In the genomic region with DNA sequence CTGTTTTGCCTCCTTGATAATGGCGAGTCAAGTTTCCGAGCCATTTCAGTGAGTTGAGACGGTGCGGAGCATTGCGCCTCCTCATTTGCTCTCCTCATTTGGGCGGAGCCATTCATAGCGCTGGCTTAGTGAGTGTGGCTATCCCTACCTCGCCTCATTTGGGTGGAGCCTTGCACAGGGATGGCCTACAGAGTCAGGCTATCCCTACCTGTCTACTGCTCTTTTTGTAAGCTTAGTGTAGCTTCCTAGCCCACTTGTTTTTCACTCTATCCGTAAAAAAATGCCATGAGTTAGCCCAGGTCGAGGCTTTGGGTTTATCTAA, we compare ENCODE assay signal across 8 mouse cellular contexts. TPM values are rescaled to one million over a fixed set of nuclear protein-coding genes. Genes with fewer than 3 reads are reported as not detected.
A peak's percentile ranks its signal among the peaks of the same experiment; 100 is the strongest.
DNase-seq lines count a peak whose midpoint lies in the region; ATAC-seq and TF ChIP-seq lines count a peak whose summit lies in the region.
"Not testable (repeated sequence)": the region's sequence is repeated elsewhere in the genome, so short reads cannot be mapped to it uniquely, and the experiment has no call there.

Gene Tmem254b (minus strand): TSS at position 116 of the 322 bp plus-strand sequence.

- TF ChIP-seq EP300 in ES-Bruce4 (IDR thresholded peaks at IDR 0.05; ENCODE audit: insufficient read depth, low read depth, low read length) = not testable (repeated sequence)

- not testable (repeated sequence) for DNase-seq in embryonic facial prominence, embryonic 10.5 days (ENCODE audit: low spot score); large intestine, adult 2 months (ENCODE audit: low read depth, low spot score); limb, embryonic 14.5 days (ENCODE audit: low spot score)

- WGBS in embryonic facial prominence, embryonic 10.5 days = no CpG with 5 or more reads among the region's 10 CpGs
- WGBS in hindbrain, embryonic 12.5 days = no CpG with 5 or more reads among the region's 10 CpGs
- WGBS in large intestine, adult 2 months = no CpG with 5 or more reads among the region's 10 CpGs
- WGBS in limb, embryonic 14.5 days = no CpG with 5 or more reads among the region's 10 CpGs

- not testable (repeated sequence) for H3K4me2 ChIP-seq in hindbrain, embryonic 12.5 days (replicated peaks); limb, embryonic 14.5 days (replicated peaks; ENCODE audit: low read depth, low read length, severe bottlenecking)

- H3K4me1 ChIP-seq in ES-Bruce4 (ENCODE audit: control insufficient read depth, insufficient read depth, low read length); embryonic facial prominence, embryonic 10.5 days; hindbrain, embryonic 12.5 days; limb, embryonic 14.5 days (ENCODE audit: control insufficient read depth, insufficient read depth, low read length): not testable (repeated sequence)

- peak; percentile 91 for ATAC-seq in frontal cortex, adult (ENCODE audit: low TSS enrichment)
- ATAC-seq in hindbrain, embryonic 12.5 days (ENCODE audit: low FRiP score) = peak; percentile 61; the same call in 1 of the 2 replicates
- ATAC-seq in limb, embryonic 14.5 days (ENCODE audit: low FRiP score, low read depth) = peak; percentile 91
- peak; percentile 94 for ATAC-seq in megakaryocyte progenitor cell, adult 5-6 weeks (replicated peaks; ENCODE audit: poor library complexity)
- ATAC-seq in neutrophil, adult 5-6 weeks (ENCODE audit: extremely low read depth, insufficient number of reproducible peaks, low FRiP score, poor library complexity, severe bottlenecking) = peak; percentile 67

- not testable (repeated sequence) for H3K27ac ChIP-seq in ES-Bruce4 (ENCODE audit: insufficient read depth, low read length); embryonic facial prominence, embryonic 10.5 days (replicated peaks); hindbrain, embryonic 12.5 days; limb, embryonic 14.5 days (replicated peaks; ENCODE audit: low read depth, low read length)

- TF ChIP-seq CTCF in ES-Bruce4 (IDR thresholded peaks at IDR 0.05; ENCODE audit: low read depth, low read length) = not testable (repeated sequence)

- H3K9me3 ChIP-seq in ES-Bruce4 (replicated peaks; ENCODE audit: control insufficient read depth, insufficient read depth, low read length, poor library complexity, severe bottlenecking); embryonic facial prominence, embryonic 10.5 days; hindbrain, embryonic 12.5 days (replicated peaks); limb, embryonic 14.5 days (ENCODE audit: control insufficient read depth, low read length): not testable (repeated sequence)

- not testable (repeated sequence) for H3K4me3 ChIP-seq in ES-Bruce4 (ENCODE audit: low read depth, low read length); embryonic facial prominence, embryonic 10.5 days; hindbrain, embryonic 12.5 days; limb, embryonic 14.5 days (replicated peaks; ENCODE audit: low read length)

- H3K36me3 ChIP-seq in ES-Bruce4 (ENCODE audit: control insufficient read depth, insufficient read depth, low read length, poor library complexity, severe bottlenecking); embryonic facial prominence, embryonic 10.5 days (replicated peaks); hindbrain, embryonic 12.5 days; limb, embryonic 14.5 days (ENCODE audit: control insufficient read depth, insufficient read depth, low read length): not testable (repeated sequence)

- not testable (repeated sequence) for TF ChIP-seq POLR2A in ES-Bruce4 (IDR thresholded peaks at IDR 0.05; ENCODE audit: insufficient read depth, low read length); limb, embryonic 14.5 days (IDR thresholded peaks at IDR 0.05; ENCODE audit: borderline replicate concordance, extremely low read depth, insufficient read depth, insufficient read length)

- H3K27me3 ChIP-seq in ES-Bruce4 (ENCODE audit: control insufficient read depth, insufficient read depth, low read length, poor library complexity, severe bottlenecking); embryonic facial prominence, embryonic 10.5 days (replicated peaks; ENCODE audit: low read depth, poor library complexity, severe bottlenecking); hindbrain, embryonic 12.5 days; limb, embryonic 14.5 days (ENCODE audit: control insufficient read depth, insufficient read depth, low read length): not testable (repeated sequence)

- H3K9ac ChIP-seq in ES-Bruce4 (ENCODE audit: low read depth, poor library complexity, severe bottlenecking); hindbrain, embryonic 12.5 days; limb, embryonic 14.5 days (ENCODE audit: low read depth, low read length, severe bottlenecking): not testable (repeated sequence)

RNA-seq across cellular contexts. Expression of gene Tmem254b, which starts in this region (rescaled TPM):
- polyA plus RNA-seq in ES-Bruce4 (2011; ENCODE audit: insufficient read depth, insufficient read length, low read depth, missing spikeins) = 158 TPM in 2 replicates
- polyA plus RNA-seq in embryonic facial prominence, embryonic 10.5 days (2016; fragmentation: Nextera tagmentation; extraction: Ambion mirVana) = 18.3 and 18.5 TPM in 2 replicates
- polyA plus RNA-seq in hindbrain, embryonic 12.5 days (2016; fragmentation: Nextera tagmentation; extraction: Ambion mirVana) = 25.9 and 30.2 TPM in 2 replicates
- 56.2 and 72.3 TPM in 2 replicates for polyA plus RNA-seq in large intestine, adult 2 months (2012; rRNA removed)
- polyA plus RNA-seq in limb, embryonic 14.5 days (2012; rRNA removed) = 23.1 and 25.0 TPM in 2 replicates
- polyA plus RNA-seq in limb, embryonic 14.5 days (2014; fragmentation: Nextera tagmentation; extraction: Ambion mirVana) = 29.7 and 32.1 TPM in 2 replicates
- 29.8 TPM in 1 of 2 replicates, not detected in the other for total RNA-seq in megakaryocyte progenitor cell, adult 5-6 weeks (2015)
- 2.8 and 10.7 TPM in 2 replicates for total RNA-seq in megakaryocyte progenitor cell, adult 5-6 weeks (2017)
- total RNA-seq in neutrophil, adult 5-6 weeks (2017) = 3.3 TPM in 1 of 2 replicates, not detected in the other
